Mouse (Mus musculus) layer of hippocampus, adult 9-10 months (tissue): ENCODE data around the gene Fancd2.

Experiments
- DNase-seq: peaks from one replicate; pipeline ENCODE4 v3.0.0; 2022; ENCODE audit warnings: low spot score

The Fancd2 gene

GRCm38 (mm10) chr6:113530932-113531839 is at the start of gene Fancd2, which contains the start of gene Emc3:
Gene Fancd2 (plus strand): TSS chr6:113531682.
Gene Emc3 (minus strand): TSS chr6:113531652.
- DNase-seq = peak; percentile 73

DNA sequence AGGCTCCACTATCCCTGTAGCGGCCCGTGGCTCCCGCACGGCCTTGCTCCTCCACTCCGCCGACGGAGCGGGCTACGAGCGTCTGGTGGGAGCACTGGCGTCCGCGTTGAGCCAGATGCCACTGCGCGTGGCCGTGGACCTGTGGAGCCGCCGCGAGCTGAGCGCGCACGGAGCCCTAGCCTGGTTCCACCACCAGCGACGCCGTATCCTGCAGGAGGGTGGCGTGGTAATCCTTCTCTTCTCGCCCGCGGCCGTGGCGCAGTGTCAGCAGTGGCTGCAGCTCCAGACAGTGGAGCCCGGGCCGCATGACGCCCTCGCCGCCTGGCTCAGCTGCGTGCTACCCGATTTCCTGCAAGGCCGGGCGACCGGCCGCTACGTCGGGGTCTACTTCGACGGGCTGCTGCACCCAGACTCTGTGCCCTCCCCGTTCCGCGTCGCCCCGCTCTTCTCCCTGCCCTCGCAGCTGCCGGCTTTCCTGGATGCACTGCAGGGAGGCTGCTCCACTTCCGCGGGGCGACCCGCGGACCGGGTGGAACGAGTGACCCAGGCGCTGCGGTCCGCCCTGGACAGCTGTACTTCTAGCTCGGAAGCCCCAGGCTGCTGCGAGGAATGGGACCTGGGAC is 48.9 kb upstream of the Fancd2 start:
- DNase-seq = no peak

DNA sequence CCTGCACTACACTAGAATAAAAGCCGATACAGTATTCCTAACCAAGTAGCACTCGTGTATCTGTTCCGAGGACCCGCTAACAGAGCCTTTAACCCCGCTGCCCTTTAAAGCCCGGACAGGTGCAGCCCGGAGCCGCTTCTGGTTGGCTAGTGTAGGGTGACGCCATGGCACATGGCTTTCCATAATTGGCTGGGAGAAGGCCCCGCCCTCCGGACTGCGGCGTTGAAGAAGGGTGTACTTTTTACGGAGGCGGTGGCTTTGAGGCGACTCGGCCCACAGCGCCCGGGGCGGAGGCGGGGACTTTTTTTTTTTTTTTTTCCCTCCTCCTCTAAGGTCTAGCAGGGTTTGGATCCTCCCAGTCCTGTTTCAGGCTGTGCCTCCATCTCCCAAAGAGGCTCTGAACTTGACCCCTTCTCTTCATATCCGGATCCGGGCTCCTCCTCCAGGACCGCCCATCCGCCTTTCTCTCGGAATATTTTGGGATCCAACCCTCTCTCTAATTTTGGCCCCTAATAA is 48.3 kb upstream of the Fancd2 start, which contains the start of gene Creld1:
Gene Creld1 (plus strand): TSS at position 198 of the 516 bp plus-strand sequence.
- DNase-seq = peak; percentile 79

DNA sequence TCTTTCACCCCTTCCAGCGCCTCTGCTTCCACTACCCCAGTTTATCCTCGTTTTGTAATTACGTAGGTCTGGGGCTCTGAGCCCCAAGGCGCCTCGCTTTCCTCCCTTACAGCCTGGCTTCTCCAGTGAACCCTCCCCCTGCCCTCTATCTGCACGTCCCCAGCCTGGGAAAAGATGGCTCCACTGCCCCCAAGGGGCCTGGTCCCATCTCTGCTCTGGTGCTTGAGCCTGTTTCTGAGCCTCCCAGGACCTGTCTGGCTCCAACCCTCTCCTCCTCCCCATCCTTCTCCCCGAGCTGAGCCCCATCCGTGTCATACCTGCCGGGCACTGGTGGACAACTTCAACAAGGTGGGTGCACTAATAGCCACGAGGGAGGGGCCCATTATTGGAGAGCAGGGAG is 47.8 kb upstream of the Fancd2 start:
- DNase-seq = no peak

- DNase-seq = no peak
These were observed 44.3 kb upstream of the Fancd2 start for GRCm38 (mm10) chr6:113487125-113487576.

DNA sequence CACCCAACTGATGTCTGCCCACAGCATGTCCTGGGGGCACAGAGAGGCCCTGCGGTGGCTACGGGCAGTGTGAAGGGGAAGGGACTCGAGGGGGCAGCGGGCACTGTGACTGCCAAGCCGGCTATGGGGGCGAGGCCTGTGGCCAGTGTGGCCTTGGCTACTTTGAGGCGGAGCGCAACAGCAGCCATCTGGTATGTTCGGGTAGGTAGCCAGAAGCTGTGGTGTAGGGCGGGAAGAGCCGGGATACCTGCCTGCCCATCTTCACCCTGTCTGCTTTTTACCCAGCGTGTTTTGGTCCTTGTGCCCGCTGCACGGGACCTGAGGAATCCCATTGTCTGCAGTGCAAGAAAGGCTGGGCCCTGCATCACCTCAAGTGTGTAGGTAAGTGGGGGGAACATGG is 42.1 kb upstream of the Fancd2 start:
- DNase-seq = no peak

- no peak for DNase-seq
These were observed 39.2 kb upstream of the Fancd2 start for GRCm38 (mm10) chr6:113492101-113492864.

DNA sequence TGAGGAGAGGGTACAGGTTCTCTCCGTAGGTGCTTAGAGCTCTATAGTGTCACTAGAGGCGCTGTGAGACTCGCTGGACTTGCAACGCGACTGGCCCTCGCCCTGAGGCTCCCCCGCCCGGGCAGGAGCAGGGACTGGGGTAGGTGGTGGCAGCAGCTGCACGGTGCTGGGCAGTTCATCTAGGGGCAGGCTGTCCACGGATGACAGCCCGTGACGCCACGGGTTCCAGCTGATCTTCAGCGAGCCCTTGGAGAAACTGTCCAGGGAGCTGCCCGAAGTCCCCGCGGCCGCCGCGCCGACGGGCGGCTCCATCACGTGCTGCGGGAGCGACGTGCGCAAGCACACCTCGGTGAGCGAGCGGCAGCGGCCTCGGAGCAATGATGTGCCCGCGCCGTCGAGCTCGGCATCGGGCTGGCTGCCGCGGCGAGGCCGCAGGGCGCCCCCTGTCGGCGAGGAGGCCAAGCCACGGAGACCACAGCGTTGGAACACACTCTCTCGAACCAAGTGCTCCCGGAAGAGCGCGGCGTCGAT is 37.2 kb upstream of the Fancd2 start:
- DNase-seq = peak; percentile 40

DNA sequence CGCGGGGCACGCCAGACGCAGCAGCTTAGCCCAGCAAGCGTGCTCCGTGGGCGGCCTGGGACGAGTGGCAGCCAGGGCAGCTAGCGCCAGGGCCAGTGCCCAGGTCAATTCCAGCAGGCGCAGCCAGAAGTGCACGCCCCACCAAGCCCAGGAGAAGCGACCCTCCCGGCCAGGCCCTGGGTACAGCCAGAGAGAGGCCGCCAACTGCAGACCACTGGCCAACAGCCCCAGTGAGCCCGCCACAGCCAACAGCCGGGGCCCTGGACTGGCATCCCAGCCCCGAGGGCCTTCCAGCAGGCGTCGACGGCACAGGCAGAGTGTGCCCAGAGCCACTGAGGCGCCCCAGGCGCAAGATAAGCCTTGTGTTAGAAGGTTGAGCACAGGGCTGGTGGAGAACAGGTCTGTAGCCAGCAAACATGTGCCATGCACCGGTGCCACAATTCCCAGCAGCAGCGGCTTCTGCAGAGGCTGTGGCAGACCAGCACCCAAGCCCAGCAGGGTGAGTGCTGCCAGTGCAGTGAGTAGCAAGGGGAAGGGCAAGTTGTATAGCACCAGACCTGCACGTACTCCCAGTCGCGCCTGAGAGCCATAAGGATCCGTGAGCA is 36.3 kb upstream of the Fancd2 start:
- DNase-seq = no peak

- no peak for DNase-seq
These were observed 32.1 kb upstream of the Fancd2 start for GRCm38 (mm10) chr6:113499346-113499745.

DNA sequence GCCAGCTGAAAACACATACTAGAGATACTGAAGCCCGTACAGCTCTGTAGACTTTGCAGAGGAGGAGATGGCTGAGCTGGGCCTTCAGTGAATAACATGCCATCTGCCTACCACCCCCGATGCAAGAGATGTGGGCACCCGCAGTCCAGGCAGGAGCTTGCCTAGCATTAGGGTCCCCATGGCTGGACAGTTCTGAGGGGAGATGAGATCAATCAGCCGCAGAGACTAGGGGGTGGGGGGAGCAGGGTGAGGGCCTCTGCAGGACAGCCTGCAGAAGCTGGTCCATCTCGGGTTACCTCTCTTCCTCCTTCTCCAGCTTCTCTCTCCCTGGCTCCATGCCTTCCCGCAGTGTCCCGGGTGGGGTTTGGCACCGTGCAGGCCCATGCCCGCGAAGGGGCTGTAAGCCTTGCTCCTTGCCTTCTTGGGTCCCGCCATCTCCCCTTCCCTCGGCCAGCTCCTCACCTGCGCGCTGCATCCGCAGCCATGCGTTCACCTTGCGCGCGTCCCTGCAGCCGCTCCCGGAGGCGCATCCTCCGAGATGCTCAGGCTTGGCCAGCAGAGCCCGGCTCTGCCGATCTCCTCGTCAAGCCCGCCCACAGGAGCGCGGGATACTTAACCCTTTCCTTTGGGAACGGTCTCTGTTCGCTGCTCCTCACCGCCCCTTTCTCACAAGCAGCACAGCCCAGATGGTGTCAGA is 29.9 kb upstream of the Fancd2 start, which contains the start of gene Prrt3:
Gene Prrt3 (minus strand): TSS at position 544 of the 697 bp plus-strand sequence.
- no peak for DNase-seq

- DNase-seq = no peak
These were observed 28.7 kb upstream of the Fancd2 start for GRCm38 (mm10) chr6:113502801-113503200.

DNA sequence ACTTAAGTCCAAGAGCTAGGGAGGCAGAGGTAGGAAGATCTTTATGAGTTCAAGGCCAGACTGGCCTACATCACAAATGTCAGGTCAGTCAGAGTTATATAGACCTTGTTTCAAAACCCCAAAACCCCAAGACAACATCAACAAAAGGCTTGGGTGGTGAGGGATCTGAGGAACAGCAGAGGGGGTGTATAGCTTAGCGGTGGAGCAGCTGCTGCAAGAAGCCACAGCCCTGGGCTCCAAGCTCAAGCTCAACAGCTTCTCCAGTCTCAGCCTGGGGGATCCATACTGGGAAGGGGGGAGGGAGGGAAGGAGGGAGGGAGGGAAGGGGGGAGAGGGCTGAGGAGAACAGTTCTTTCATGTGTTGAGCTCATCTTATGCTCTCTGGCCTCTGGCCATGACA is 25.8 kb upstream of the Fancd2 start:
- no peak for DNase-seq

DNA sequence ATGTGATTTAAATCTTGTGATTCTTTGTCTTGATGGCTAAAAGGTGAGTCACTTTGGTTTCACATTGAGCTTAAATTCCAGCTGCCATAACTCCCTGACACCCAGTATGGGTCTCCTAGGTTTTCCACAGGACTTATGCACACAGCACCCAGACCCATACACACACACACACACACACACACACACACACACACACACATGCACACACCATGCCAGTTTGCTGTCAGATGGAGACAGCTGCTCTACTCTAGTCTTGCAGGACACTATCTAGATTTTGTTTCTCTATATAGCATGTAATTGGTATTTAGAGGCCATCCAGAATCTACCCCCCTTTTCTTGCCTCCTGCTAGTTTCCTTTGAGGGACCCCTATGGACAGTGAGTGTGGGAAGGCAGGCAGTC is 24.4 kb upstream of the Fancd2 start:
- no peak for DNase-seq

- no peak for DNase-seq
These were observed 23.1 kb upstream of the Fancd2 start for GRCm38 (mm10) chr6:113508272-113508946.

DNA sequence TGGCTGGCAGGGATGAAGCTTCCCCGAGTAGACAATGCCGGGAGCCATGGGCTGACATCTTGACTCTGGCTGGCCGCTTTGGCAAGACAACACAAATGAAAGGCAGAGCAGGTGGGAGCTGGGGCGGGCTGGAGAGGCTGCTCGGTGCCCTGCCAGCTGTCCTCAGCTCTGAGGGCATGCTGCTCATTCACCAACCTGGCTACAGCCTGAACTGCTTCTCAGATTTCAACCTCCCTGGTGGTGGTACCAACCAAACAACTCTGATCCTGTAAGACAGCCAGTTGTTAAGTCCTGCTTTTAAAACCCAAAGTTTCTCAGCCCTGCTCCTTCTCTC is 22.6 kb upstream of the Fancd2 start:
- no peak for DNase-seq

DNA sequence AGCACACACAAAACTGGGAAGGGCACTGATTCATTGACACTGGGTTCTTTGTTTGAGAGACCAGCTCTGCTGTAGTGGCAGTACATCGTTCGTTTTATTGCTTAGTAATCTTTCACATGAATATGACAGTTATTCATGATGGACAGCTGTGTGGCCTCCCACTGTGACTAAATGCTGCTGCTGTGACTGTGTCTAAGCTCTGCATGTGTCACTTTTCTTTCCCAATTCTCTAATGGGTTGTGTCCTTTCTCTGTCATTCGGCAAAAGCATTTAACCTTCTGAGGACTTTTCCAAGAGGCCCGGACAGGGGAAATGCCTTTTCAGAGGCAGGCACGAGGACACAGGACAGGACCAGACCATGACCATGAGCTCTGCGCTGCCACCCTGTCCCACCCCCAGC is 17.5 kb upstream of the Fancd2 start:
- no peak for DNase-seq

GRCm38 (mm10) chr6:113514600-113514999 is 16.9 kb upstream of the Fancd2 start:
- DNase-seq = no peak

DNA sequence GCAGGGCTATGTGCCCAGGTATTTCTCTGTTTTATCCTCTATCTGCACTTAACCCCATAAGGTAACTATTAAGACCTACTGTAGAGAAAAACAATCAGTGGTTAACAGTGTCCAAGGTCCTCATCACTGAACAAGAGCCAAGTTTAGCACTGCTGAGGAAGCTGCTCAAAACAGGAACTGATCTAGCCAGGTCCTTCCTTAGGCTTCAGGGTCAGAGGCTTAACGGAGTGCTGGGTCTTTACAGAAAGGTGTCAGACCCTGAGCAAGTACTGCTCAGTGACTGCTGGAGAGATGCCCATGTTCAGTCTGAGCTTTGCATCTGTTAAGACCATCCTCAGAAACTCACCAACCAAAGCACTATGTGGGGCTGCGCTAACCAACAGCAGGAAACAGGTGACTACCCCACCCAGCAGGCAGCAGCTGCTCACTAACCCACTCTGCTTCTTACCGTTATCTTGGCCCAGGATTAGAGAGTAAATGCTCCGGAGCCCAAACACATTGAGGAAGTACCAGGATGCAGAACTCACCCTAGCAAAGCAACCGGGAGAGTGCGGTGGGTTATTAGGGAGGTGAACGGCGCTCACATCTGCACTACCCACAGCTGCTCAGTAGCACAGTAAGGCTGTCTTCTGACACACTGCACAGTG is 13.9 kb upstream of the Fancd2 start:
- no peak for DNase-seq

- no peak for DNase-seq
These were observed 9.2 kb upstream of the Fancd2 start for GRCm38 (mm10) chr6:113522310-113522709.
